Mouse (Mus musculus): ENCODE data around the gene Ctsj.

GRCm38 (mm10) chr13:61021844-61022243 lies 16.1 kb upstream of the Ctsj start:
- TF ChIP-seq CTCF (IDR thresholded peaks at IDR 0.05; ENCODE audit: insufficient read depth, low read length) (no peak), POLR2A (IDR thresholded peaks at IDR 0.05; ENCODE audit: borderline replicate concordance, extremely low read depth, low read depth, low read length) (no peak)

Data from lung, adult 2 months (tissue).